Mouse (Mus musculus): ENCODE results near the gene Gm13698.
"Not testable (repeated sequence)": the region's sequence is repeated elsewhere in the genome, so short reads cannot be mapped to it uniquely, and the experiment has no call there.

Gene Gm13698

DNA sequence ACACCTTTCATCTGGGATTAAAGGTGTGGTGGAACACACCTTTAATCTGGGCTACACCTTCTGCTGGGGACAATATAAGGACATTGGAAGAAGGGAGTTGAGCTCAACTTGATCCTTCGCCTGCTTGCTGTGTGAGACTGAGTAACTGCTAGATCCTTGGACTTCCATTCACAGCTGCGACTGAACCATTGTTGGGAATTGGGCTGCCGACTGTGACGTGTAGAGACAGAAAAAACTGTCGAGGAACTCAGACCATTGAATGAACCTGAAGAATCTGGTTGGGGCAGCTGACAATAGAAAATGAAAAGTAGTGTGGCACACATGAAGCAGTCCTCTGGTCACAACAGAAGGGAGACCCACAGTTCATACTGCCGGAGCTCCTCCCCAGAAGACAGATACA, at the start of gene Gm13698:
TSS of gene Gm13698 (plus strand) at position 301 of the 400 bp plus-strand sequence.
- not testable (repeated sequence) for DNase-seq (ENCODE audit: low read depth)

DNA sequence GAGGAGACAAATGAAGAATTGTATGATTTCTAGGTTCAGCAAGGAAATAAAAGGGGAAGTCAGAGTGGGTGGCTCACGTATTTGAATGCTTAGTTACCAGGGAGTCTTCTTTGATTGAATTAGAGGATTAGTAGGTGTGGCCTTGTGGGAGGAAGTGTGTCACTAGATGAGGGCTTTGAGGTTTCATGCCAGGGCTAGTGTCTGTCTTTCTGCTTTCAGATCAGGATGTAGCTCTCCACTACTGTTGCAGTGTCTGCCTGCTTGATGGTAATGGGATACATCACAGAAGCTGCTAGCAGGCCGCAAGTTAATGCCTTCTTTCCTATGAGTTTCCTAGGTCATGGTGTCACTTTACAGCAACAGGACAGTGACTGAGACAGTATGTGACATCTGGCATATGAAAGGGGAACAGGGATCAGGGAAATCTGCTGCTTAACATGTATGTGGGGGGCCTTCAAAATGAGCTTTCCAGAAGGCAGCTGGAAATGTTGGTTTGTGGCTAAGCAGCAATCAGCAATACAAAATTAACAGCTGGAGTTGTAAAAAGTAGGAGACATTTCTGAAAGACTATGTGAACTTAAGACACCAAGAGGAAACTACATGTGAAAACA, 25.9 kb upstream of the Gm13698 start:
- DNase-seq (ENCODE audit: low read depth): peak; percentile 25

DNA sequence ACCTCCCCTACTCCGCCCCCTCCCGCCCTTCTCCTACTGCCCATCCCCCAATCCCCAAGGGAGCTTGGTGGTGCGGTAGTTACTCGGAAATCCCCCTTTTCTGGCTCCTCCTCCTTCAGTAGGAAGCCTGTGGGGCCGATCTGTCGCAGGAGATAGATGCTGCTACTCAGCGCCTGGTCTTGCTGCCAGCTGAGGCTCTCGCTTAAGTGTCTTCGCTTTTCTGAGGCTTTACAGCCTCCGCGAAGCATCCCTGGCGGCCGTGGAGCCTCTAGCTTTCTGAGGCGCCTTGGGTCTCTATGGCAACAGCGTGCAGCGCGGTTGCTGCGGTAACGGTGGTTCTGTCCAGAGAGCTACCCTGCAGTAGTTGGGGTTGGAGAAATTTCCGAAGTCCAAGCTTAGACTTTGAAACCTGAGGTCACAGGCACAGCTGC, 14.5 kb upstream of the Gm13698 start, which contains the start of gene Zswim2:
TSS of gene Zswim2 (minus strand) at position 298 of the 431 bp plus-strand sequence.
- peak; percentile 32 for DNase-seq (ENCODE audit: low read depth)

- no peak for DNase-seq (ENCODE audit: low read depth)
Observed at GRCm38 (mm10) chr2:83941378-83941777, 14.1 kb upstream of the Gm13698 start.

- no peak for DNase-seq (ENCODE audit: low read depth)
Observed at GRCm38 (mm10) chr2:83941792-83942191, 13.7 kb upstream of the Gm13698 start.

- not testable (repeated sequence) for DNase-seq (ENCODE audit: low read depth)
Observed at GRCm38 (mm10) chr2:83961203-83961602, 5.7 kb downstream of the Gm13698 start, which contains the start of gene Gm13693. TSS of gene Gm13693 (plus strand) at chr2:83961503.

GRCm38 (mm10) chr2:83967013-83967412, 11.5 kb downstream of the Gm13698 start, which contains the start of gene Gm13695:
TSS of gene Gm13695 (plus strand) at chr2:83967313.
- DNase-seq (ENCODE audit: low read depth): not testable (repeated sequence)

GRCm38 (mm10) chr2:83972823-83973222, 17.3 kb downstream of the Gm13698 start, which contains the start of gene Gm13696:
TSS of gene Gm13696 (plus strand) at chr2:83973123.
- DNase-seq (ENCODE audit: low read depth): not testable (repeated sequence)

- DNase-seq (ENCODE audit: low read depth): not testable (repeated sequence)
Observed at GRCm38 (mm10) chr2:83978633-83979032, 23.1 kb downstream of the Gm13698 start, which contains the start of gene Gm13694. TSS of gene Gm13694 (plus strand) at chr2:83978933.

GRCm38 (mm10) chr2:83984443-83984842, 28.9 kb downstream of the Gm13698 start, which contains the start of gene Gm13697:
TSS of gene Gm13697 (plus strand) at chr2:83984743.
- DNase-seq (ENCODE audit: low read depth): not testable (repeated sequence)

DNA sequence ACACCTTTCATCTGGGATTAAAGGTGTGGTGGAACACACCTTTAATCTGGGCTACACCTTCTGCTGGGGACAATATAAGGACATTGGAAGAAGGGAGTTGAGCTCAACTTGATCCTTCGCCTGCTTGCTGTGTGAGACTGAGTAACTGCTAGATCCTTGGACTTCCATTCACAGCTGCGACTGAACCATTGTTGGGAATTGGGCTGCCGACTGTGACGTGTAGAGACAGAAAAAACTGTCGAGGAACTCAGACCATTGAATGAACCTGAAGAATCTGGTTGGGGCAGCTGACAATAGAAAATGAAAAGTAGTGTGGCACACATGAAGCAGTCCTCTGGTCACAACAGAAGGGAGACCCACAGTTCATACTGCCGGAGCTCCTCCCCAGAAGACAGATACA, 34.8 kb downstream of the Gm13698 start, which contains the start of gene Gm13691:
TSS of gene Gm13691 (plus strand) at position 301 of the 400 bp plus-strand sequence.
- not testable (repeated sequence) for DNase-seq (ENCODE audit: low read depth)

DNA sequence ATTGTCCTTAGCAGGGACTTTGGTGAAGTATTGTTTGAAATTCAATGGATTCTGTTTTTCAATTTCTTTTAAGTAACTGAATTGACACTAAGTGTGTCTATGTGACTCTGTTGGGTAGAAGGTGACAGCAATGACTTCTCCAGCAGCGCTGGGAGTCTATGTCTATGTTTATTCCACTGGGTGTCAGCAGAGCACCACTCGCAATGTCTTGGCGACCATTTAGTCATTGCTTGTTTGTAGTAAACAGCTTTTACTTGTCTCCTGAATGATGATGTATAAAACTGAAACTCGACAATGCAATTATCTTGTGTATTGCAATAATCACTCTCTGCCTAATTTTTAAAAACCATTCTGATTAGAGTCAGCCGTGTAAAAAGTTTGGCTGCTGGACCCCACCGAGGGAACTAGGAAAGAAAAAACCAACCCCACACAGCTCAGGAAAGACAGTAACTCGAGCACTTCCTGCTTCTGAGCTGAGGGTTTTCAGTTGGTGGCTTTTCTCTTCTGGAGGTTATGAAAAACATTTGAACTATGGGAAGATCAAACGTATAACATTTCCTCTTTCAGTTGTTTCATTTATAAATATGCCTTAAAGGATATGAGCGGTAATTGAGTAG, 38.3 kb downstream of the Gm13698 start:
- DNase-seq (ENCODE audit: low read depth): peak; percentile 30

GRCm38 (mm10) chr2:83994526-83994925, 39.0 kb downstream of the Gm13698 start:
- not testable (repeated sequence) for DNase-seq (ENCODE audit: low read depth)

Data from c-Kit-positive CD71-negative TER-119-negative erythroid progenitor cells, embryonic 14.5 days (primary cell).